Mouse (Mus musculus): Measurements from ENCODE around the gene Hoxb6.

Hoxb6 gene

GRCm38 (mm10) chr11:96300354-96301063 lies 8.2 kb downstream of the Hoxb6 start:
- no peak for DNase-seq (ENCODE audit: extremely low read depth, low read depth)

GRCm38 (mm10) chr11:96301064-96301431 lies 8.8 kb downstream of the Hoxb6 start:
- DNase-seq (ENCODE audit: extremely low read depth, low read depth), result no peak

- DNase-seq (ENCODE audit: extremely low read depth, low read depth), result no peak
Measured at GRCm38 (mm10) chr11:96301837-96302236, 9.6 kb downstream of the Hoxb6 start.

GRCm38 (mm10) chr11:96302381-96303150 lies 10.3 kb downstream of the Hoxb6 start:
- DNase-seq (ENCODE audit: extremely low read depth, low read depth), result no peak

- no peak for DNase-seq (ENCODE audit: extremely low read depth, low read depth)
Measured at GRCm38 (mm10) chr11:96303151-96304099, 11.1 kb downstream of the Hoxb6 start, which contains the start of gene Hoxb5. Gene Hoxb5, plus strand, starts transcription at chr11:96303336.

- no peak for DNase-seq (ENCODE audit: extremely low read depth, low read depth)
Measured at GRCm38 (mm10) chr11:96304381-96305195, 12.3 kb downstream of the Hoxb6 start.

- no peak for DNase-seq (ENCODE audit: extremely low read depth, low read depth)
Measured at GRCm38 (mm10) chr11:96305505-96306182, 13.4 kb downstream of the Hoxb6 start.

- no peak for DNase-seq (ENCODE audit: extremely low read depth, low read depth)
Measured at GRCm38 (mm10) chr11:96306183-96306907, 14.1 kb downstream of the Hoxb6 start.

- no peak for DNase-seq (ENCODE audit: extremely low read depth, low read depth)
Measured at GRCm38 (mm10) chr11:96306908-96307269, 14.6 kb downstream of the Hoxb6 start.

GRCm38 (mm10) chr11:96308763-96309162 lies 16.5 kb downstream of the Hoxb6 start:
- no peak for DNase-seq (ENCODE audit: extremely low read depth, low read depth)

- DNase-seq (ENCODE audit: extremely low read depth, low read depth), result no peak
Measured at GRCm38 (mm10) chr11:96309288-96309687, 17.0 kb downstream of the Hoxb6 start.

- DNase-seq (ENCODE audit: extremely low read depth, low read depth), result no peak
Measured at GRCm38 (mm10) chr11:96310183-96310938, 18.1 kb downstream of the Hoxb6 start.

GRCm38 (mm10) chr11:96311097-96311496 lies 18.8 kb downstream of the Hoxb6 start:
- no peak for DNase-seq (ENCODE audit: extremely low read depth, low read depth)

- no peak for DNase-seq (ENCODE audit: extremely low read depth, low read depth)
Measured at GRCm38 (mm10) chr11:96311520-96312417, 19.5 kb downstream of the Hoxb6 start.

- DNase-seq (ENCODE audit: extremely low read depth, low read depth), result no peak
Measured at GRCm38 (mm10) chr11:96313134-96313533, 20.9 kb downstream of the Hoxb6 start.

- no peak for DNase-seq (ENCODE audit: extremely low read depth, low read depth)
Measured at GRCm38 (mm10) chr11:96313806-96314428, 21.6 kb downstream of the Hoxb6 start.

GRCm38 (mm10) chr11:96314671-96315343 lies 22.5 kb downstream of the Hoxb6 start:
- no peak for DNase-seq (ENCODE audit: extremely low read depth, low read depth)

All from MEL-GATA-1-ER (cell line).